Mouse (Mus musculus): Measurements from ENCODE around the gene Pld3.
"Not testable (repeated sequence)": the region's sequence is repeated elsewhere in the genome, so short reads cannot be mapped to it uniquely, and the experiment has no call there.

The Pld3 gene

GRCm38 (mm10) chr7:27526039-27526827 lies 26.8 kb downstream of the Pld3 start:
- DNase-seq (ENCODE audit: low read depth, low spot score) = peak; percentile 36

DNA sequence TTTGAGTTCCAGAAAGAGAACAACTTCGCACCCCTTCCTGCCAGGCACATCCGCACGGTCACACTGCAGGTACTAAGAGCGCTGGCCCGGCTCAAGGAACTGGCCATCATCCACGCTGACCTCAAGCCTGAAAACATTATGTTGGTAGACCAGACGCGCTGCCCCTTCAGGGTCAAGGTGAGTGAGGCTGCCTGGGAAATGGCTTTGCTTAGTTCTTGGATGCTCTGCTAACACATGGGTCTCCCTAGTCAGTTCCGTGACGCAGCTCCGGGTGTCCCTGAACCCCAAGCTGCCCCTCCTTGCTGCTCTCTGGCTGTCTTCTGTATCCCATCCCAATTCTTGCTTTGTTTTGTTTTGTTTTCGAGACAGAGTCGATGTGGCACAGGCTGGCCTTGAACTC lies 29.2 kb downstream of the Pld3 start:
- no peak for DNase-seq (ENCODE audit: low read depth, low spot score)

- no peak for DNase-seq (ENCODE audit: low read depth, low spot score)
These were observed 30.1 kb downstream of the Pld3 start, which contains the start of gene Hipk4 for GRCm38 (mm10) chr7:27522967-27523366. TSS of gene Hipk4 (plus strand) at chr7:27523267.

DNA sequence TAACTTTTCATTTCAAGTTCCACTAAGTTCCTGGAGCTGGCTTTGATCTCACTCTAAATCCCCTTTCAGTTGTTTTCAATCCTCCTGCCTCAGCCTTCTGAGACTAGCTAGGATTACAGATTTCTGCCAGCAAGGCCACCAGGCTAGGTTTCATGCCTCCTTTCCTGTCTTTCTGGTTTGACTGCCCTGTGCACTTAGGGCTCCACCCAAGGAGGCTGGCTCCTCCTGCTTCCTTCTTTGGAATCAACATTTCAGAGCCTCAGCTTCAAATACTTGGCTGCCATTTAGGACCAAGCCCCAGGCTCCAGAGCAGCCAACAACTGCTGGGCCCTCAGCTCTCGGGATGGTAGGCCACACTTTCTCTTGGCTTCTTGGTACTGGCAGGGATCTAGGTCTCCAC lies 32.4 kb downstream of the Pld3 start:
- DNase-seq (ENCODE audit: low read depth, low spot score) = no peak

DNA sequence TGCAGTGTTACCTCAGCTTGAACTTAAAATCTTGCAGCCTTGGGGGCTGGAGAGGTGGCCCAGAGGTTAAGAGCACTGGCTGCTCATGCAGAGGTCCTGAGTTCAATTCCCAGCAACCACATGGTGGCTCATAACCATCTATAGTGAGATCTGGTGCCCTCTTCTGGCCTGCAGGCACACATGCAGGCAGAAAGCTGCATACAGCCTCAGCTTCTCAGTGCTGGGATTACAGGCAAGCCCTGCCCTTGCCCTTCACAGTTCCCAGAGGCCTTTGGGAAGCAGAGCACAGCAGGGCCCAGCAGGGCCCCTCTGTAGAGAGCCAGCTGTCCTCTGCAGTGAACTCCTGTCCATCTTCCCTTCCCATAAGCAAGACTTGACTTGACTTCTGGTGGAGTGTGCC lies 32.9 kb downstream of the Pld3 start:
- no peak for DNase-seq (ENCODE audit: low read depth, low spot score)

DNA sequence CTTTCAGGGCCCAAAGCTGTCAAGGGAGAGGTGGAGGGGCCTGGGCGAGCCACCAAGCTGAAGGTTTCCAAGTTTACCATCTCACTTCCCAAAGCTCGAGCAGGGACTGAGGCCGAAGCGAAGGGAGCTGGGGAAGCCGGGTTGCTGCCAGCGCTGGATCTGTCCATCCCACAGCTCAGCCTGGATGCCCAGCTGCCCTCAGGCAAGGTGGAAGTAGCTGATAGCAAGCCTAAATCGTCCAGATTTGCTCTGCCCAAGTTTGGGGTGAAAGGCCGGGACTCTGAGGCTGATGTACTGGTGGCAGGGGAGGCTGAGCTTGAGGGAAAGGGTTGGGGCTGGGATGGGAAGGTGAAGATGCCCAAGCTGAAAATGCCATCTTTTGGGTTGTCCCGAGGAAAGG lies 34.7 kb downstream of the Pld3 start:
- no peak for DNase-seq (ENCODE audit: low read depth, low spot score)

DNA sequence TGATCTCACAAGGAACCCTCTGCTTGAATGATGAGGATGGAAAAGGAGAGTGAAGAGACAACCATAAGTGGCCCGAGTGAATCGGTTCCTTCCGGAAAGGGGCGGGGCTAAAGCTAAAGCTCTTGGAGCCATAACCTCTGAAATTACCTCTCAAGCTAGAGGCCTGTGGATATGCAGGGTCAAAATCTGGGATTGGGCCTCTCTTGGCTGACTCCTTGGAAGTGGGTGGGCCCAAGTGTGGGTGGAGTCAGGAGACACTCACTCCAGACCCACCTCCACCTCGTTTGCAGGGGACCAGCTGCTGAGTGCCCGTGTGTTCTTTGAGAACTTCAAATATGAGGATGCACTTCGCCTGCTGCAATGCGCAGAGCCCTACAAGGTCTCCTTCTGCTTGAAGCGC lies 38.1 kb downstream of the Pld3 start:
- no peak for DNase-seq (ENCODE audit: low read depth, low spot score)

DNA sequence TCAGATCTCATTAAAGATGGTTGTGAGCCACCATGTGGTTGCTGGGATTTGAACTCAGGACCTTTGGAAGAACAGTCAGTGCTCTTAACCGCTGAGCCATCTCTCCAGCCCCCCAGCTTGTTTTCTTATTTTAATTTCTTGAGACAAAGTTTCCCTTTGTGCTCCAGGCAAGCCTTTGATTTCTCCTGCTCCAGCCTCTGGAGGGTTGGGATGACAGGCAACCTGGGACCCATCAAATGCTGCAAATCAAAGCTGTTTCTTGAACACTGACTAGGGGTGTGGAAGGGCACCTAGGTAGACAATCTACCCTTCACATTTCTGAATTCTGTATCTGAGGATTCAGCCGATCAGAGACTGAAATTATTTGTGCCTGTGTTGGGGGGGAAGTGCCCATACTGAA lies 42.2 kb downstream of the Pld3 start:
- DNase-seq (ENCODE audit: low read depth, low spot score) = no peak

GRCm38 (mm10) chr7:27508648-27509005 lies 44.4 kb downstream of the Pld3 start:
- no peak for DNase-seq (ENCODE audit: low read depth, low spot score)

GRCm38 (mm10) chr7:27507711-27508647 lies 45.0 kb downstream of the Pld3 start:
- DNase-seq (ENCODE audit: low read depth, low spot score) = peak; percentile 85

- DNase-seq (ENCODE audit: low read depth, low spot score) = no peak
These were observed 46.1 kb downstream of the Pld3 start for GRCm38 (mm10) chr7:27506765-27507370.

DNA sequence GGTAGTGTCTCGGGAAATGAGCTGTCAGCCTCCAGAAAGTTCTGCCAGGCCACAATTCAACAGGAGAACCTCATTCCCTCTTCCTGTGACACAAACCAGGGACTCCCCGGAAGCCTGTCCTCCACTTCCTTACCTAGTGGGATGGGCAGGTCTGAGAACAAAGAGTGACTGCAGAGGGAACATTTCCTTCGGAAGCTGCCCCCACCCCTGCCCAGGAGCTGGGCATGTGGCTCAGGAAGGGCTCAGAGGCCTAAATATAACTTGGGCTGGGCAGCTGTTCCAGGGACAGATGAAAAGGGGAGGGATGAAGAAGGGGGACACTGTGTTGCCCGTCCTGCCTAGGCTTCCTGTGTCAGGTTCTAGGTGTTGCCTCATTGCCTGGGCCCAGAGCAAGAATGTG lies 51.4 kb downstream of the Pld3 start:
- no peak for DNase-seq (ENCODE audit: low read depth, low spot score)

GRCm38 (mm10) chr7:27499036-27499435 lies 54.0 kb downstream of the Pld3 start, which contains the start of gene Prx:
TSS of gene Prx (plus strand) at chr7:27499324.
- no peak for DNase-seq (ENCODE audit: low read depth, low spot score)

DNA sequence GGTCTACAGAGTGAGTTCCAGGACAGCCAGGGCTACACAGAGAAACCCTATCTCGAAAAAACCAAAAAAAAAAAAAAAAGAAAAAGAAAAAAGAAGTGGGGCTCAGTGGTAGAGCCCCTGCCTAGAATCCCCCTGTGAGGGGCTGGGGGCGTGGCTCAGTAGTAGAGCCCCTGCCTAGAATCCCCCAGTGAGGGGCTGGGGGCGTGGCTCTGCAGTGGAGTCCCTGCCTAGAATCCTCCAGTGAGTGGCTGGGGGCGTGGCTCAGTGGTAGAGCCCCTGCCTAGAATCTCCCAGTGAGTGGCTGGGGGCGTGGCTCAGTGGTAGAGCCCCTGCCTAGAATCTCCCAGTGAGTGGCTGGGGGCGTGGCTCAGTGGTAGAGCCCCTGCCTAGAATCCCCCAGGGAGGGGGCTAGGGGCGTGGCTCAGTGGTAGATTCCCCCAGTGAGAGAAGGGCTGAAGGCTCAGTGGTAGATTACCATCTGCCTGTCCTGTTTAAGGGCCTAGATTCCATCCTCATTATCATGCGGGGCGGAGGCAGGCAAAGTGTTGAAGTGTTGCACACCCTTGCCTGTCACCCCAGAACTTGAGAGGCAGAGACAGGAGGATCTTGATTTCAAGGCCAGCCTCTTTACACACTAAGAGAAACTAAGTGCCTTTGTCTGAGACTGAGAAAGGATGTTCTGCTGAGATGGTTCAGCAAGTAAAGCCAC lies 58.2 kb downstream of the Pld3 start:
- DNase-seq (ENCODE audit: low read depth, low spot score) = not testable (repeated sequence)

DNA sequence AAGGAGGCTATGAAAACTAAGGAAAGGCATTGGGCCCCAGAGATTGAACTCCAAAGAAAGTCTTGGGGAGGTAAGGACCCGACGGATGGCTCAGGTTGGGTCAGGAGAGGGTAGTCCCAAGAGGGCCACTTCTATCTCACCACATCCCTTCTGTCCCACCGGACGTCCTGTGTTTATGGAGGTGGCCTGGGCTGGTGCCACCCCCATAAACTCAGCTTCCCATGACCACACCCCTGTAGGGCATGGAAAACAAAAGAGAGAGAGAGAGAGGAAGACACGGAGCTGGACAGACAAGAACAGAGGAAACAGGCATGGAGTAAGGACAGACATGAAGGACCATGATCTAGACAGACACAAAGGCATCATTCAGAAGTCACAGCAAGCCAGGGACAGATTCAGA lies 59.6 kb downstream of the Pld3 start:
- DNase-seq (ENCODE audit: low read depth, low spot score) = no peak

GRCm38 (mm10) chr7:27493022-27493421 lies 60.0 kb downstream of the Pld3 start:
- no peak for DNase-seq (ENCODE audit: low read depth, low spot score)

GRCm38 (mm10) chr7:27491856-27492255 lies 61.2 kb downstream of the Pld3 start:
- no peak for DNase-seq (ENCODE audit: low read depth, low spot score)

- no peak for DNase-seq (ENCODE audit: low read depth, low spot score)
These were observed 62.3 kb downstream of the Pld3 start for GRCm38 (mm10) chr7:27490543-27491329.

GRCm38 (mm10) chr7:27490227-27490542 lies 62.8 kb downstream of the Pld3 start:
- no peak for DNase-seq (ENCODE audit: low read depth, low spot score)

DNA sequence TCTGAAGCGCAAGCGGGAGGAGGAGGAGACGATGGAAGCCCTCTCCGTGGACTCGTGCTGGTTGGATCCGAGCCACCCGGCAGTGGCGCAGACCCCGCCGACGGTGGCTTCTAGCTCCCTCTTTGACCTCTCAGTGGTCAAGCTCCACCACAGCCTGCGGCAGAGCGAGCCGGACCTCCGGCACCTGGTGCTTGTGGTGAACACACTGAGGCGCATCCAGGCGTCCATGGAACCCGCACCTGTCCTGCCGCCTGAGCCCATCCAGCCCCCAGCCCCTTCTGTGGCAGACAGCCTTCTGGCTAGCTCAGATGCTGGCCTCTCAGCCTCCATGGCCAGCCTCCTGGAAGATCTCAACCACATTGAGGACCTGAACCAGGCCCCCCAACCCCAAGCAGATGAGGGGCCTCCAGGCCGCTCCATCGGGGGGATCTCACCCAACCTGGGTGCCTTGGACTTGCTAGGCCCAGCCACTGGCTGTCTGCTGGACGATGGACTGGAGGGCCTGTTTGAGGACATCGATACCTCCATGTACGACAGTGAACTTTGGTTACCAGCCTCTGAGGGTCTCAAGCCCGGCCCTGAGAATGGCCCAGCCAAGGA lies 63.6 kb downstream of the Pld3 start:
- DNase-seq (ENCODE audit: low read depth, low spot score) = no peak
